Mouse (Mus musculus) embryonic facial prominence, embryonic 15.5 days (tissue): ENCODE data around the gene Dock1. TPM values are rescaled to one million over a fixed set of nuclear protein-coding genes. Genes with fewer than 3 reads are reported as not detected.

Experiments
- ATAC-seq: fragments of 200-750 bp; cut with Nextera tagmentation; 2 replicates; pipeline ENCODE4 v1.8.0; 2017; ENCODE audit warnings: low read depth, moderate TSS enrichment; ENCODE audit not compliant: insufficient number of reproducible peaks, low FRiP score, low TSS enrichment
- H3K27ac ChIP-seq: fragments of 300-500 bp; sonication (generic); replicated peaks from 2 replicates; pipeline ENCODE4 v1.5.1; 2015; ENCODE audit warnings: mild to moderate bottlenecking, inconsistent platforms
- H3K27me3 ChIP-seq: fragments of 300-500 bp; sonication (generic); 2 replicates; pipeline ENCODE4 v1.6.1; 2015; ENCODE audit warnings: inconsistent platforms
- H3K36me3 ChIP-seq: fragments of 300-500 bp; sonication (generic); 2 replicates; pipeline ENCODE4 v1.6.1; 2015; ENCODE audit warnings: mild to moderate bottlenecking, inconsistent platforms
- H3K4me1 ChIP-seq: fragments of 300-500 bp; sonication (generic); 2 replicates; pipeline ENCODE4 v1.6.1; 2015; ENCODE audit warnings: inconsistent platforms
- H3K4me2 ChIP-seq: fragments of 300-500 bp; sonication (generic); replicated peaks from 2 replicates; pipeline ENCODE4 v1.6.1; 2015; ENCODE audit warnings: mild to moderate bottlenecking, inconsistent platforms
- H3K4me3 ChIP-seq: fragments of 300-500 bp; sonication (generic); replicated peaks from 2 replicates; pipeline ENCODE4 v1.5.1; 2015; ENCODE audit warnings: mild to moderate bottlenecking, inconsistent platforms
- H3K9ac ChIP-seq: fragments of 300-500 bp; sonication (generic); 2 replicates; pipeline ENCODE4 v1.6.1; 2015; ENCODE audit warnings: inconsistent platforms
- H3K9me3 ChIP-seq: fragments of 300-500 bp; sonication (generic); replicated peaks from 2 replicates; pipeline ENCODE4 v1.6.1; 2016; ENCODE audit warnings: inconsistent platforms
- WGBS: fragments of 180-500 bp; shearing (Covaris S2); methylation state at CpG from one replicate; pipeline ENCODE4 v1.1.7; 2015; 5-methylcytosine and 5-hydroxymethylcytosine counted together
- polyA plus RNA-seq: library from polyadenylated mRNA; unstranded; fragments of >200 nt; fragmentation: Nextera tagmentation; extraction: Ambion mirVana; gene quantifications from 2 replicates; pipeline ENCODE4 v1.2.1, GENCODE M21; 2015

The Dock1 gene
- polyA plus RNA-seq, 1 experiment from 2014 or later: 33.8 TPM

DNA sequence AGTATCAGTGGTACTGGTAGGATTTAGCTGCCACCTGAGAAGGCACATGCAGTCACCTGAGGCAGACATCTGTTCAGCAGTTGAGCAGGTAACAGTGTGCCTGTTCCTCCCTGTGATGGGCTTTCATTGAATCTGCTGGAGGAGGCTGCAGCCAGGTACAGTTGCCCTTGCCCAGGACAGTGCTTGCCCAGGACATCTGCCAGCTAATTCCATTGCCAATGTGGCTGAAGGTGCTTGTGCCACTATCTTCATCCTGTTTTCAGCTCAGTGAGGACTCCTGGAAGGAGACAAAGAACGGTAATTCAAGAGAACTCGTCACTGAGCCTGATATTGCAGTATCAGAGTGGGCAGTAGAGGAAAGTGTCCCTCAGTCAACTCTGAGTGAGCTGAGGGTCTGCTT, 358.3 kb downstream of the Dock1 start:
- H3K27me3 ChIP-seq: no peaks in the 10 kb centered on the region
- no peak overlapping the region for H3K9ac ChIP-seq
- no peak overlapping the region for H3K4me2 ChIP-seq
- 95% methylated on average over 2 of the region's 2 CpGs for WGBS
- H3K27ac ChIP-seq: no peak overlapping the region
- no peaks in the 10 kb centered on the region for H3K36me3 ChIP-seq
- no peak for ATAC-seq
- no peak overlapping the region for H3K4me3 ChIP-seq
- H3K4me1 ChIP-seq: no peaks in the 10 kb centered on the region
- no peaks in the 10 kb centered on the region for H3K9me3 ChIP-seq

DNA sequence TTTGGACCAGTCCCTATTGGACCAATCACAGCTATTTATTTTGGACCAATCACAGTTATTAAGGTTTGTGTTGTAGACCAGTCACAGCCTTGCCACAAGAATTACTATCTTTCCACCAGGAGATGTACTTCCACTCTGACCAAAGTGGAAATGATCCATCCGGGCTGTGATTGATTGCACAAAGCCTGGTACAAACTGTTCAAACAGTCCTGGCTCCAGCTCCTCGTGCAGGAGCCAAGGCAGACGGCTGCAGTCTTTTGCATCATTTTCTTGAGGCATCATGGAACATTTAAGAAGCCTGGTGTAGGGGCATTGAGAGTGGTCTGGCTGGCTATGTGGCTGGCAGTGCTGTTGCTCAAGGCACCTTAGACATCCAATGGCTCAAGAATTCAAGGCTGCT, 358.7 kb downstream of the Dock1 start:
- Histone ChIP-seq H3K9ac (no peak overlapping the region), H3K27ac (no peak overlapping the region), H3K9me3 (no peaks in the 10 kb centered on the region), H3K4me2 (no peak overlapping the region), H3K36me3 (no peaks in the 10 kb centered on the region), H3K27me3 (no peaks in the 10 kb centered on the region), H3K4me3 (no peak overlapping the region), H3K4me1 (no peaks in the 10 kb centered on the region)
- 84% methylated on average over 3 of the region's 3 CpGs for WGBS
- no peak for ATAC-seq

DNA sequence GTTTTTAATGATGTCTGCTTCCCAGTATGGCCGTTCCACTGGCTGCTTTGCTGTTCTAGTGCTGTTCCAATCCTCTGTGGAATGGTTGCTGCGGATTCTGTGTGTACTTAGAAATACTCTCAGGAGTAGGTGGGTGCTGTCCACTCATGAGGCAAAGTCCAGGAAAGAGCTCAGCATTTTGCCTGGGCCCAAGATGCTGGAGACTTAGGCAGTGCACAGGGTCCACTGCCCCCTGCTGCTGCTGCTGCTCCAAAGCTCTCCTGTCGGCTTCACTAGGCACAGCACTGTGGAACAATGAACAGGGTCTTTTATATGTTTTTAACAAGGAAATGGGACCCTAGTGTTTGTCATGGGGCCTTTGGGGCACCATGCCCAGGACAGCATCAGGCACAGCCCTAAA, 361.0 kb downstream of the Dock1 start:
- Histone ChIP-seq H3K36me3 (no peaks in the 10 kb centered on the region), H3K4me2 (no peak overlapping the region), H3K9ac (no peak overlapping the region), H3K4me3 (no peak overlapping the region), H3K4me1 (no peaks in the 10 kb centered on the region), H3K27ac (no peak overlapping the region), H3K27me3 (no peaks in the 10 kb centered on the region), H3K9me3 (no peaks in the 10 kb centered on the region)
- WGBS: 67% methylated on average over 3 of the region's 3 CpGs
- ATAC-seq: no peak

DNA sequence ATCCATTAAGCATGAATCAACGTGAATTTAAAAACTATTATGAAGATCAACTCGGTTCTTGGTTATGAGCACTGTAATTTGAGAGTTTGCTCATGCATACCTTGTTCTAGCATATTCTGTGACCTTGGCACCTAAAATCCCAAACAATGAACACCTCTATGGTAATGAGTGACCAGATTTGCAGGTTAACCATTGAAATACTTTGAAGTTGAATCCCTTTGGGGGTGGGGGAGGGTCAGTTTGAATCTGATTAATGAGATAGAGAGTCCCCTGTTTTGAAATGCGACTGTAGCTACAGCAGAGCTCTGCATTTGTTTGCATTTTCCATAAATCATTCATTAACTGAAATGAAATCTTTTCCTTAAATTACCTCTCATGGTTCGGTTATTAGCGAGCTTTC, 364.4 kb downstream of the Dock1 start:
- Histone ChIP-seq H3K4me1 (no peaks in the 10 kb centered on the region), H3K27me3 (no peaks in the 10 kb centered on the region), H3K4me3 (no peak overlapping the region), H3K36me3 (no peaks in the 10 kb centered on the region), H3K9ac (no peak overlapping the region), H3K27ac (no peak overlapping the region), H3K9me3 (no peaks in the 10 kb centered on the region), H3K4me2 (no peak overlapping the region)
- ATAC-seq: no peak
- WGBS: 79% methylated on average over 5 of the region's 5 CpGs

DNA sequence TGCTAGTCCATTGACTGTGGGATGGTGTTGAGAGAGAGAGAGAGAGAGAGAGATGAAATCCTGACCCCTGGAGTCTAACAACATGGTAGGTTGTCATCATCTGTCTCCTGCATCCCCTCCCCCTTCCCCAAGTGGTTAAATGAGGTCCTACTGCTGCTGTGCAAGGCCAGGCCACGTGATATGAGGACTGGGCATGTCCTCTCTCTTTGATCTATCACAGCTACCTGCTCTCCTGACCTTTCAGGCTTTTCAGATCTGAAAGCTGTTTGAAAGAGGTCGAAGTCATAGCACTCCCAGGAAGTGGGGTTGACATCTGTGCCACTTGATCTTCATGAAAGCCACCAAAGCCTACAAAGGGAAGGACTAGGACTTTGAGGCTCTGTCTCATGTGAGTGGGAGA, 365.2 kb downstream of the Dock1 start:
- H3K9ac ChIP-seq: no peak overlapping the region
- H3K4me3 ChIP-seq: no peak overlapping the region
- no peaks in the 10 kb centered on the region for H3K36me3 ChIP-seq
- no peak overlapping the region for H3K4me2 ChIP-seq
- H3K4me1 ChIP-seq: no peaks in the 10 kb centered on the region
- no peak for ATAC-seq
- 61% methylated on average over 2 of the region's 2 CpGs for WGBS
- no peaks in the 10 kb centered on the region for H3K27me3 ChIP-seq
- H3K27ac ChIP-seq: no peak overlapping the region
- no peaks in the 10 kb centered on the region for H3K9me3 ChIP-seq

DNA sequence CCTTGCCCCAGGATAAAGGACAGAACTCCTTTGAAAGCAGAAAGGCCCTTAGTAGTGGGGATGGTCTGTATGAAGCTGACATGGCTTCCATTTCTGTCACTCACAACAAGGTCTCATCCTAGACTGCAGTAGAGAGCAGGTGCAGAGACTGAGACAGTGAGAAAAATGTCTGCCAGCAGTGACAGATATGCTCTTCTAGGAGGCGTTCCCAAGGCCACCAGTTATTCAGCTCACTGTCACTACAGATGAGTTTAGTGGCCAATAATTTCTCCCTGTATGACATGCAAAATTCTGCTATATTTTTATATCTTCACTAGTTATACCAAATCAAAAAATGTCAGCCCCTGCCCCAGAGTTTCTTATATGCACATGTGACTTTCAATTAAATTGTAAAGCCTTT, 368.5 kb downstream of the Dock1 start:
- no peaks in the 10 kb centered on the region for H3K27me3 ChIP-seq
- 86% methylated on average over 1 of the region's 1 CpGs for WGBS
- 0 out of 2 replicates have a peak, but pooled peaks cover 7% of the 10 kb centered on the region for H3K4me1 ChIP-seq
- H3K36me3 ChIP-seq: no peaks in the 10 kb centered on the region
- H3K4me2 ChIP-seq: no peak overlapping the region
- no peak overlapping the region for H3K27ac ChIP-seq
- ATAC-seq: no peak
- H3K9ac ChIP-seq: no peak overlapping the region
- no peaks in the 10 kb centered on the region for H3K9me3 ChIP-seq
- H3K4me3 ChIP-seq: no peak overlapping the region

DNA sequence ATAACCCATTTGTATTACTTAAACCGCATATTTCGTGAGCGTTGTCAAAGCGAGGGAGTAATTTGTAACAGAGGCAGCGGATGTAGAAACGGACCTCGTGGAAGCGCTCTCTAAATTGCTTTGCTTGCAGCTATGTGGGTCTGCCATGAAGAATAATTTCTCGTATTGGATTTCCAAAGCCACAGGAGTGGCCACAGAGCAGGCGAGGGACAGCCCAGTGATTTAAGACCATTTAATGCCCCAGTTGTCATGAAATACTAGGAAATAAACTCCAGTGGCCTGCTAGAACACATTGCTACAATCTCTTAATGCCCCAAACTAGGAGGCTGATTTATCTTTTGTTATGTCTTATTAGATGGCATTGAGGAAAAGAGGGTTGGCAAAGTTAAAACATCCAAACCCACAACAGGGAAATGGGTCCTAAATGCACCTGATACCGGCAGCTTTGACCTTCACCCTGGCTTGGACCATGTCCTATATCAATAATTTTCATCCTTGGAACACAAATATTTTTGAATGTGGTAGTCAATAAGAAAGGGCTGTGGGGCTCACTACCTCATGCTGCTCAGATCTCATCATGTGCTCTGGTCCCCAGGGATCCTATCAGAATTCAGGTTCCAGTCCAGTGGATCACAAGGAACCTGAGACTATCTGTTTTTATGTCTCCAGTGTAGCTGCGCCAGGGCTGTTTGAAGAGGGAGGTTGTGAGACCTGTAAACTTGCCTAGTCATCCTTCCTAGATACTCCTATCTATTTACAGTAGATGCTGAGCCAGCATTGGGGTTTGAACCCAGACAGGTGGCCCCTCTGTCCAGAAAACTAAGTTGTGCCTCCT, 373.7 kb downstream of the Dock1 start:
- H3K27ac ChIP-seq: no peak overlapping the region
- no peak overlapping the region for H3K4me2 ChIP-seq
- H3K4me3 ChIP-seq: no peak overlapping the region
- no peaks in the 10 kb centered on the region for H3K36me3 ChIP-seq
- no peak overlapping the region for H3K9ac ChIP-seq
- ATAC-seq: no peak
- 69% methylated on average over 12 of the region's 12 CpGs for WGBS
- H3K4me1 ChIP-seq: 0 out of 2 replicates have a peak, but pooled peaks cover 7% of the 10 kb centered on the region
- H3K9me3 ChIP-seq: no peaks in the 10 kb centered on the region
- H3K27me3 ChIP-seq: no peaks in the 10 kb centered on the region

DNA sequence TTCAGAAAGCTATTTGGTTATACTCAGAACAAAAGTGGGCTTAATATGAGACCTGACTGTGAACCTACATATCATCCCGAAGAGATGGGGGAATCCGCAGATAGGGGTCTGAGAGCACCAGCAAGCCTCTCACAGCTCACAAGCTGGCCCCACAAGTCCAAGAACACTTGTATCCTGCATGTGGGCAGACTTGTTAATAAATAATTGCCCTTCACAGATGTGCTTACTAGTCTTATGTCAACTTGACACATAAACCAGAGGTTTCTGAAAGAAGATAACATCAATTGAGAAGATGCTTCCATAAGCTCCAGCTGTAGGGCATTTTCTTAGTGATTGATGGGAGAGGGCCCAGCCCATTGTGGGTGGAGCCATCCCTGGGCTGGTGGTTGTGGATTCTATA, 379.0 kb downstream of the Dock1 start:
- Histone ChIP-seq H3K9ac (no peak overlapping the region), H3K9me3 (no peaks in the 10 kb centered on the region), H3K4me3 (no peak overlapping the region), H3K36me3 (no peaks in the 10 kb centered on the region), H3K4me2 (no peak overlapping the region), H3K27me3 (no peaks in the 10 kb centered on the region), H3K4me1 (peaks cover 3% of the 10 kb centered on the region; the same call in 1 of the 2 replicates), H3K27ac (no peak overlapping the region)
- 94% methylated on average over 2 of the region's 2 CpGs for WGBS
- ATAC-seq: no peak

DNA sequence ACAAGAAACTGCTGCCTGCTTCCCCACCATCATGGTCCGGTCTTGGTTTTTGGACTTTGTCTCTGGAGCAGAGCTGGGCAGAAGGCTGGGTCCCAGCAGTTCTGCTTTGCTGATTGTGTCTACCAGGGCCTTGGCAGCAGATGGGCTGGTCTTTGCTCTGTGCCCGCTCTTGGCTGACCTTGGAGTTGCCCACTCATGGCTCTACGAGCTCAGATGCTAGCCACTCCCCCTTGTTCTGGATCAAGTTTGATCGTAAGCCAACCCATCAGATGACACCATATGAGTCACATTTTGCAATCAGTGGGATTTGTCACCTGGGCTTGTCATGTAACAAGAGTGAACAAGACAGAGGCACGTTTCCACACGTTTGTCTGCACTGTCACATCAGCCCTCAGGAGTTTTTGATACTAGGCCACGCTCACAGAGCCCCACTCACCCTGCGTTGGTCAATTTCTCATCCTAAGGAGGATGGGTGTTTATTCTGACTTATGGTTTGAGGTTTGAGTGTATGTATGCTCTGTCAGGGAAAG, 382.8 kb downstream of the Dock1 start:
- peaks cover 3% of the 10 kb centered on the region; the same call in 1 of the 2 replicates for H3K4me1 ChIP-seq
- H3K4me3 ChIP-seq: no peak overlapping the region
- no peak overlapping the region for H3K27ac ChIP-seq
- H3K9ac ChIP-seq: no peak overlapping the region
- H3K36me3 ChIP-seq: no peaks in the 10 kb centered on the region
- H3K9me3 ChIP-seq: no peaks in the 10 kb centered on the region
- ATAC-seq: no peak
- H3K4me2 ChIP-seq: no peak overlapping the region
- 78% methylated on average over 8 of the region's 8 CpGs for WGBS
- no peaks in the 10 kb centered on the region for H3K27me3 ChIP-seq

DNA sequence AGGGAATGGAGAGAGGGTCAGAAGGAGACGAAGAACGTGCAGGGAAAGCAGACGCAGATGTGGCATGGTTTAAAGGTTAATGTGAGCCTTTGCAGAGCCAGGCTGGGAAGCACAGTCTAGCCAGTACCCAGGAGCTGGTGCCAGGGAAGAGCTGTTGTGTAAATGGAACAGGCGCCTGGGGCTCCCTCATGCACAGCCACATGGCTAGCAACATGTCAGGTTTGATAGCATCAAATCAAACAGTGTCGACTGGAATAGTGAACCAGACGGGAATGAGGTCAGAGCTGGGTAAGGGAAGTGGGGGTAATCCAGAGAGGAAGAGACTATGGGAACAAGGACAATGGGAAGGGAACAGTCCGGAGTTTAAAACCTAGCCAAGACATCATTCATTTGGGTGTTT, 384.2 kb downstream of the Dock1 start:
- no peak for ATAC-seq
- 66% methylated on average over 7 of the region's 7 CpGs for WGBS
- Histone ChIP-seq H3K9me3 (no peaks in the 10 kb centered on the region), H3K4me2 (no peak overlapping the region), H3K27me3 (no peaks in the 10 kb centered on the region), H3K9ac (no peak overlapping the region), H3K4me3 (no peak overlapping the region), H3K4me1 (peaks cover 3% of the 10 kb centered on the region; the same call in 1 of the 2 replicates), H3K27ac (no peak overlapping the region), H3K36me3 (no peaks in the 10 kb centered on the region)

DNA sequence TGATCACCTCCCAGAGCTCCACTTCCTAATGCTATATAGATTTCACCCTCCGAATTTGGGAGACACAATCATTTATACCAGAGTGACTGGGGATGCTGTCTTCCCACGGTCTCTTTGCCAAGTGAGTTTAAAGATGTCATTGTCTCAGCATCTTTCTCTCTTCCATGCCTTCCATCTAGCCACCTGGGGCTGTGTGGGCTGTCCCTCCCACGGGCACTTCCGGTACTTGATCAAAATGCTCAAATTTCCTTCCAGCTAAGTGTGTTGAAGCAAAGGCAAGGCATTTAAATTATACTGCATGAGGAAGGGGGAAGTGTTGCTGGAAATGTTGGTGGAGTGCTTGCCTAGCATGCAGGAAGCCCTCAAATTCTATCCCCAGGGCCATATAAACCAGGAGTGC, 388.6 kb downstream of the Dock1 start:
- H3K27me3 ChIP-seq: no peaks in the 10 kb centered on the region
- no peak overlapping the region for H3K4me3 ChIP-seq
- WGBS: 67% methylated on average over 4 of the region's 4 CpGs
- ATAC-seq: no peak
- H3K9ac ChIP-seq: no peak overlapping the region
- no peak overlapping the region for H3K4me2 ChIP-seq
- no peaks in the 10 kb centered on the region for H3K9me3 ChIP-seq
- H3K4me1 ChIP-seq: no peaks in the 10 kb centered on the region
- peaks cover 9% of the 10 kb centered on the region for H3K36me3 ChIP-seq
- no peak overlapping the region for H3K27ac ChIP-seq

DNA sequence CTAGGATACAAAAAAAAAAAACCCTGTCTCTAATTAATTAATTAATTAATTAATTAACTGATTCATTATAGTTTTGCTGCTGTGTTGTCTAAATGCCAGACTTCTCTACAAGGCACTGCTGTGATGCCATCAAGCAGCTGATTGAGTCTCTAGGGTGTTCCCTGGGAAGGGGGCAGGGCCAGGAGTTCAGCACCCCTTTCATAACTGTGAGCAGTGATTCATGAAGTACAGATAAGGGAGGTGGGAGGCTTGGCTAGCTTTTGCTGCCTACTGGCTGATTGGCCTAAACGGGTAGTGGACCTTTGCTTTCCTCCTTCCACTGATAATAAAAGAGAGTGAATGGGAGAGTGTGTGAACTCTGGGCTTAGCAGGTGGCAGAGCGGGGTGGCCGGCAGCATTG, 389.1 kb downstream of the Dock1 start:
- no peak for ATAC-seq
- no peaks in the 10 kb centered on the region for H3K9me3 ChIP-seq
- H3K4me1 ChIP-seq: no peaks in the 10 kb centered on the region
- no peak overlapping the region for H3K9ac ChIP-seq
- no peak overlapping the region for H3K4me3 ChIP-seq
- H3K27ac ChIP-seq: no peak overlapping the region
- peaks cover 9% of the 10 kb centered on the region for H3K36me3 ChIP-seq
- 95% methylated on average over 3 of the region's 3 CpGs for WGBS
- no peak overlapping the region for H3K4me2 ChIP-seq
- no peaks in the 10 kb centered on the region for H3K27me3 ChIP-seq
